Mouse (Mus musculus) right cerebral cortex, postnatal 10 days (tissue): ENCODE results near the gene Zic5.
"Not testable (repeated sequence)": the region's sequence is repeated elsewhere in the genome, so short reads cannot be mapped to it uniquely, and the experiment has no call there.

Source experiments
- DNase-seq, 2 experiments: peaks; one replicate each; pipeline ENCODE4 v3.0.0; 2021; ENCODE audit warnings: low spot score in 2 of 2

The Zic5 gene

DNA sequence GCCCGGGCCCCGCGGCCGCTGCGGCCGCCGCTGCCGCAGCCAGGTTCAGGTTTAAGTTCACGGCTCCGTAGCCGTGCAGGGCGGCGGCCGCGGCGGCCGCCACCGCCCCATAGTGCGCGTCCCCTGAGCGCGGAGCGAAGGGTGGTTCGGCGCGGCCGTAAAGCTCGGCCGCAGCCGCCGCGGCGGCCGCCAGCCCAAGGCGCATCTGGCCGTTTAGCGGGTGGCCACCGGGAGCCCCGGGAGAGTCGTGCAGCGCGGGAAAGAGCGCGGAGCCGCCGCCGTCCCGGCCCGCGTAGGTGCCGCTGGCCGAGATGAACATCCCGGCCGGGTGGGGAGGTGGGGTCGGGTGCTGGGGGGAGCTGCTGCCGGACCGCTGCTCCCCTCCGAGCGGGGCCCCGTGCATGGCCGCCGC lies 1.1 kb downstream of the Zic5 start:
- no peak for DNase-seq

DNA sequence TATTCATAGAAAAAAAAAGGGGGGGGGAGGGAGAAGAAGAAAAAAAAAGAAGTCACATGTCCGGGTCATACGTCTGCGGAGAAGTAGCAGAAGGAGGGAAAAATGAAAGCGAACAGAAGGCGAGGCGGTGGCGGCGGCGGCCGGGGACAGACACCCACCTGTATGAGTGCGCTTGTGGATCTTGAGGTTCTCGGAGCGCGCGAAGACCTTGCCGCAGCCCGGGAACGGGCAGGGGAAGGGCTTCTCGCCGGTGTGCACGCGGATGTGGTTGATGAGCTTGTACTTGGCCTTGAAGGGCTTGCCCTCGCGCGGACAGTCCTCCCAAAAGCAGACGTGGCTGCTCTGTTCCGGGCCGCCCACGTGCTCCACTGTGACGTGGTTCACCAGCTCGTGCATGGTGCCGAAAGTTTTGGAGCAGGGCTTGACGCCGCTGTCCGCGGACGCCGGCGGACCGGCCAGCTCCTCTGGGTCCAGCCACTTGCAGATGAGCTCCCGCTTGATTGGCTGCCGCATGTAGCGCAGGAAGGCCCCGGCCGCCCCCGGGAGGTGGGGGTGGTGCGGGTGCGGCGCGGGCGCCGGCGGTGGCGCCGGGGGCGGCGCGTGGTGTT lies 1.6 kb downstream of the Zic5 start:
- peak; percentile 53 to 70 for DNase-seq

DNA sequence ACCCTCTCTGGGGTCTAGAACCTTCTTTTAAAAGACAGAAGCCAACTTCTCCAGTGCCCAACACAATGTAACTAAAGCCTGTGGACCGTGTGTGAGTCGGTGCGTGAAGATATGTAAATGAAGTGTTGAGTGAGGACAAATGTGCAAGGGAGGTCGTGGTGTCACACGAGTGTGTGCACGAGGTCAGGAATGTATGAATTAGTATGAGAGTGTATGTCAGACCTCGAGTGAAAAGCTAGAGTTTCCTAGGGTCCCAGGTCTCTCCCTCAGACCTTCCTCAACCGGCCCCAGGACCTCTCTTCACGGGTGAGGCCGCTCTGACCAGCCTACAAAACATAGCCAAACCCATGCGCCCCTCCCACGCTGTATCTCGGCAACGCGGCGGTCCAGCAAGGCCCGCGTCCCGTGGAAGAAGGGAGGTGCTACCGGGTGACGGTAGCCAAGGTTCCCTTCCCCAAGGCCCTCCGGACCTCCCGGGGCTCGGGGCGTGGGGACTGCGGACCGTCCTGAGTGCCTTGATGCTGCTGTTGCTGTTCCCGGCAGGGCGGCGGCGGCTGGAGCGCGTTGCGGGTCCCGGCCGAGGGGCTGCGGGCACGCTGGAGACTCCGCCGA lies 2.3 kb downstream of the Zic5 start:
- no peak for DNase-seq

DNA sequence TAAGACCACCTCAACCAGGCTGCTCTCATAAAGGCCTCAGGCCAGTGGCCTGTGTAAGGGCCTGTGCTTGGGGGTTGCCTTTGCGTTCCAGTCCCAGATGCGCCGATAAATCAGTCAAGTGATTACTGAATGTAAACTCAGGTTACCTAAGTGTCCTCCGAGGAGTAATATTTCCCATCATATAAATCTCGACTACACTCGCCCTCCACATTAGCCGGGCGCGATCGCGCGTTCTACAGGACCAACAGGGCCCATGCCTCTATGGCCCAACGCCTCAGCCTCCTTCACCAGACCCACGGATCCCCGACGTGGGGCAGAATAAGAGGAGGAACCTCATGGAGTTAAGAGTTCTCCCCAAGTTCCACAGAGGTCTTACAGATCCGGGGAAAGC lies 2.8 kb downstream of the Zic5 start:
- DNase-seq, result no peak

DNA sequence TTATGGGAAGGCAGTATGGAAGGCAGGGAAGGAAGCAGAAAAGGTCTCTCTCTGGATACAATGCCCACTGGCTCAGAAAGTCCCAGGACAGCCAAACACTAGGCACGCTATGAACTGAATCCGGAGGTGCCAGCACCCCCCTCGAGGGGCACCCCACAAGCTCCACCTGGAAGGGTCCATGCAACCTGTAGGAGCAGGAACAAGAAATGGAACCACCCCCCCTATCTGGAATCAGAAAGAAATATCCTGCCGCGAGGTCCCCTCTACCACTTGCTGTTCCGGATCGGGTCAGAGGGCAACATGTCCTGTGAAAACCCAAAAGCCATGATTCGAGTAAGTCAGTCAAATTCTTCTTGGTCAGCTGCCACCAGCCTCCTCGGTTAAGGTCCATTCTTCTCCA lies 3.5 kb downstream of the Zic5 start:
- no peak for DNase-seq

DNA sequence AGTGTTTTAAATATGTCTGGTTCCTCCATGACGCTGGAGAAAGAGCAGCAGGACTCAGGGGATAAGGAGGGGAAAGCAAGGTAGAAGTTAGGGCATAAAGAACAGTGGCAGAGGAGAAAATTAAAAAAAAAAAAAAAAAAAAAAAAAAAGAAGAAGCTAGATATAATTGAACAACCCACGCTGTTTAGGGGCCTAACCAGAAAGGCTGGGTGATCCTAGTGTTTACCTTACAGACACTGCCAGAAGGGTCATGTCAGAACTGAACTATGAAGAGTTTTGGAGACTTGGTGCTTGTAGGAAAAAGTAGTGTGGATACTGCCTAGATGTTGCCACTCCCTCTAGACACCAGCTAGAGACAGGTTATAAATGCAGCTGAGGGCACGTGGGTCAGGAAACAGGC lies 4.0 kb downstream of the Zic5 start:
- DNase-seq, result no peak

DNA sequence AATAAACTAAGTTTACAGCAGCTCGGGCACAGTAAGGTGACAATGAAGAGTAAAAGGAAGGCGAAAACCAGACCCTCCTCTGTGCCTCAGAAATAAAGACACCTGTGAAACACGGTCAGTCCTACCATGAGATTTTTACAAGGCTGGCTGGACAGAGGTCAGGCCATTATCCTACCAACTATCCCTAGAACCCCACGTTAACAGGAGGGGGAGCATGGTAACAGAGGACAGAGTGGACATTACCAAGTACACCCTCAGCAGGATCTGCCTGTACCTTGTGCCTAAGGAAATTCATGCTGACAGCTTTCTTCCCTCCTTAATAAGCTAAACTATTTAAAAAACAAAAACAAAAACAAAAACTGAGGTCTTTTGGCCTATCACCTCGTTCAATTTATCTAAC lies 5.3 kb downstream of the Zic5 start:
- no peak for DNase-seq

DNA sequence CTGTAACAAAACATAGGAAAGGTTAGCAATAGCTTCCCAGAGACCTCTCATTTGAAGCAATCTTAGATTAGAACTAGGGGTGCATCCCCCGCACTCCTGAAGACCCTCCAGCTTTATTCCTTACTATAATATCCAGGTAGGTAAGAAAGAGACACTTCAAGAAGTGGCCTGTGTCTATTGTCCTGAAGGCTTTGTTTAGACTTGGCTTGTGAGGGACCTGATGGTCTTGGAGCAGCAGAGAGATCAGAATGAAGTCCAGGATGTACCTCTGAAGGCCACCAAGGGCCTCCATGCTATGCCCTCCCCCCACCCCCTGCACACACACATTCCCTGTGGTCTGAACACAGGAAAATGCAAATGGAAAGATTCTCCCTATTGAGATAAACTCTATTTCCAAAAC lies 5.7 kb downstream of the Zic5 start:
- no peak for DNase-seq

DNA sequence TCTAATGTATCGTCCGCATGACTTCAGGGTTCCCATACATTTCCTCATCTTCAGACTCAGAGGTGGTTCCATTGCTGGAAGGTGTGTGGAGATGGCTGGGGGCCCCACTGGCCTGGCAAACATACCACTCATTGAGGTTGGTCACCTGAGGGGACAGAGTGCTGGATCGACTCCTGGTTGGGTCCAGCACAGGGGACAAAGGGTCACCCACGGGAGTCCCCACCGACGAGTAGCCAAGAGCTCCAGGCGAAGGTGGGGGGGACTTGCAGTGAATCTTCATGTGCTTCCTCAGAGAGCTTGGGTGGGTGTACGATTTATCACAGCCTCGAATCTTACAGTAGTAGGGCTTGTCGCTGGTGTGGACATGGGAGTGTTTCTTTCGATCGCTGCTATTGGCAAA lies 6.1 kb downstream of the Zic5 start:
- DNase-seq, result not testable (repeated sequence)

DNA sequence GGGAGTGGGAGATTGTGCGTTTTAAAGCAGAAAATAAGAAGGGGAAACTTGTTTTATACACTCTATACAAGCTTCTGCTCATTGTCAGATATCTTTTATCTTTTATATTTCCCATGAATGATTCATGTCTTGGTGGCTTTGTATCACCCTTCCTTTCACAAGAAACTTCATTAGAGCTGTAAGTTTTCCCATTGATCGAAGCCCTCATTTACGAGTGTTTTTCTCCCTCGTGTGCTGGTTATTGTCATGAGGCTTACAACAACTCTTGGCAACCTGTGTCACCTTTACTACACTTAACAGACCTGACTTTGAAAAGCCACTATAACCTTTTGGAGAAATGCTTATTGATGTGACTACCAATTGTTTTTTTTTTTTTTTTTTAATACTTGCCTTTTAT lies 9.9 kb downstream of the Zic5 start:
- DNase-seq, result no peak

DNA sequence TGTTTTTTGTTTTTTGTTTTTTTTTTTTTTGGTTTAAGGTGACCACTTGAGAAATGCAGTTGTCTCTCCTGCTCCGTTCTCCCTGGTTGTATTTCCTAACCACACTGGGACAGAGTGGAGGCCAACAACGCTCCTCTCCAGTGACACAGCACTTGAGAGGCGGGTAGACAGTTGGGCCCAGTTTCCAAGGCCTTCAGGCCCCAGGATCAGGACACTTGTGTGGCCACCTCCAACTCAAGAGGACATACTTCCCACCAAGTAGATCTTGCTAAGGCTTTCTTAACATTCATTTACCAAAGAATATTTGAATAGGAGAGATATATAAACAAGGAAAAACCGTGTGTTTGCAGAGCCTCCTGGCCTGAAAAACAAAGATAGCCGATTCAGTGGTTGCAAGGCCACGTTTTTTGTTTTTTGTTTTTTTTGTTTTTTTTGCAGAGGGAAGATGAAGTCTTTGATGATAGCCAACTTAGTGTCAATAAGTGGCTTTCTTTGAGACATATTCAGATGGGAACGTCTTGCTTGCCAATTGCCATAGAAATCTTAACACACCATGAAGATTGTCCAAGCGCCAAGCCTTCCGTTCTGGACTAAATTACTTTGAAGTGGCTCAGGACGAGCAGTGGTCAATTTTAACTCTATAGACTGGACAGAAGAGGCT lies 10.4 kb downstream of the Zic5 start:
- DNase-seq, result no peak

DNA sequence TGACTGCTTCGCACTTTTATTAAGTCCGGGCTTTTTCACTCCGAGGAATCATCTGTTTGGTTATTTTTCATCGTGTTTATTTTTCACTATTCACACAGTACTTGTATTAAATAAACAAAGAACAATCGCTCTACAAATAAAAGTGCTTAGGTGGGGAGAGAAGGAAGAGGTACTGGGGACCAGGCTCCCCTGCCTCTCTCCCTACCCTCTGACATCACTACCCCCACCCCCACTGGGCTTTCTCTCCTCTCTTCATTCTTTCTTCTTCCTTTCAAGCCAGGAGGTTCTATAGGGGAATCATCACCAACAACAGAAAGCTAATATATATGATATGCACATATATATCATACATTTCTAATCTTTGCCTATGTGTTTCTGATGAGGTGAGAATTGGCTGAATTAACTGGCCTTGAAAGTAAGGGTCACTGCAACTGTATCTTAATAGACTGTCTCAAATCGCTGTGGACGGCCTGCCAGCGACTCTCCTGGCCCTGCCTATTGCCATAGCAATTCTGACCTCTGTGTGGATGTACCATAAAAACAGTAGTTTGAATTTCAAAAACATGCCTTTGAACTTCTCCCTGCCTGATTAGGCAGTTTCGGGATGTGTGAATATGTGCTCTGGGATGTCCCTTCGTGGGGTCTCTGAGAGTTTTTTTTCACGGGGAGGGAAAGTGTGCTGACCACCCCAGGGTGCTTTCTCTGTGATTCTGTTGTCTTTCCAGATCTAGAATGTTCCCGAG lies 11.3 kb downstream of the Zic5 start:
- DNase-seq, result no peak

DNA sequence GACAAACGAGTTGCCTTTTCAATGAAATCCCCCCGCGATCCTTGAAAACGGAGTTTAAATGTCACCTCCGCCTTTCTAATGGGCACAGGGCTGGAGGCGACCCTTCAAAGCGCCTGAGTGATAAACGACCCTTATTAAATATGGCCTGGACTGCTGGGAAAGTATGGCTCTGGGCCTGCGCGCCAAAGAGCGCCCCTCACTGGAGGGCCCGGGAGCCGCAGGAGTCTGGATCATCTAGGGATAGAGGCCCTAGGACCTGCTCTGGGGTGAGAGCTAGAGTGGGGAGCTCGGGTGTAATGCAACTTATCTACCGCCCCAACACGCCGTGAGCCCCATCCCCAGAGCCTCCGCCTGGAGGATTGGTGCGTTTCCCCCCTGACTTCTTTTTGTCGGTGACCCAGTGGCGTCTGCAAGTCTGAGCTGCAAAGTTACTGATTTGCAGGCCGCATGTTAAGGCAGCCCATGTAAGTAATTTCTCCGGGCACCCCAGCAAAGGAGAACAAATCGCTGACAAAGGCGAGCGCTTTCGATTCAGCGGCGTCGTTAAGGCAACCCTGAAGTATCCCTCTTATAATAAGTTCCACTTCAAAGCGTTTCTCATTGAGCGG lies 12.0 kb downstream of the Zic5 start:
- peak; percentile 71 to 74 for DNase-seq

DNA sequence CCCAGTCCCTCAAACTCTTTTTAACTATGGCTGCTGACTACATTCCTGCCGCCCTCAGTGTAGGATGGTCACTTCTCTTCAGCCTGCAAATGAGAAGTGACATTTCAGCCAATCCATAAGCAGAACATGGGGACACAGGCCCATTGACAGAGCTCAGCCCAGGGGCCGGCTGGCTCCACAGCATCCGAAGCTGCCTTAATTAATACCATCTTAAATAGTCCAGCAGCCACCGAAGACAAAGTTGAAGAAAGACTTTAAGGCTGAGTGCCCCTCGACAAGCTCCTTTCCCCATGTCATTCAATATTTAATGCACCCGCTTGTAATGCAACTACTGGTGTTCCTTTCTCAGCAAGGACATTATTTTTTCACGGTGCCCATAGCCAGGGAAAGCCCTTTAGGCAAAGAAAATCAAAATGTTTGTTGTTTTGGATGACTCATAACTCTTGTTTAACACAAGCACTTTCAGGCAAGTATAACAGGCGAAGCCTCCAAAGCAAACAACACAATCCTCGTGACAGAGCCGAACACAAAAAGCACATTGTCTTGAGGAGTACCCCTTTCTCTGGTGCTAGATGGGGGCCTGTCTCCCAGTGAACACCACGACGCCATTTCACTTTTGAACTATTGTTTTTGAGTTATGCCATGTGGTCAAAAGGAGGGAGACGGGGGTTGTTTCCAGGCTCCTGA lies 12.6 kb downstream of the Zic5 start:
- no peak for DNase-seq

DNA sequence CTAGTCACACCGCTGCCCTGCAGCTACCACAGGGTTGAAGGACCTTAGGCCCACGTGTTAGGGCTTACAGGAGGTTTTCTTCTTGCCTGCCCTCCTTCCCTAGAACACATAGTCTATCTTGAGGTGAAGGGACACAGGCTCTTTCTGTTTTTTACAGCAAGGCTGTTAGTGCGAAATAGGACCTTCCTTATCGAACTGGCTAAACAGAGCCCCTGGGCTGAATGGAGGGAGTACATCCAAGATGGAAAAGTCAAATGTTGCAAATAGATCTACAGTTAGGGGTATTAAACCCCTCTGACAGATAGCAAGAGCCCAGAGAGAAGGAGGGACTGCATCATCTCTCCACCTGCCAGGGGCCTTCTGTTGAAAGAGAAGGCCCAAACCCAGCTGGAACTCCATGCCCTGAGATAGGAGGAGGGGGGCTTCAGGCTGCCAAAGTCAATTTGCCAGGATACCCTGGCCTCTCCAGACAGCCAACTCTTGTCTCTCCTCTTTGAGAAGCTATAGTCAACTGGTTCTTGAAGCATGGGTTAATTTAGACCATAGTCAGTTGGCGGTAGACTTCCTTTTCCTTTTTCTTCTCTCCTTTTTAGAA lies 13.8 kb downstream of the Zic5 start:
- no peak for DNase-seq

DNA sequence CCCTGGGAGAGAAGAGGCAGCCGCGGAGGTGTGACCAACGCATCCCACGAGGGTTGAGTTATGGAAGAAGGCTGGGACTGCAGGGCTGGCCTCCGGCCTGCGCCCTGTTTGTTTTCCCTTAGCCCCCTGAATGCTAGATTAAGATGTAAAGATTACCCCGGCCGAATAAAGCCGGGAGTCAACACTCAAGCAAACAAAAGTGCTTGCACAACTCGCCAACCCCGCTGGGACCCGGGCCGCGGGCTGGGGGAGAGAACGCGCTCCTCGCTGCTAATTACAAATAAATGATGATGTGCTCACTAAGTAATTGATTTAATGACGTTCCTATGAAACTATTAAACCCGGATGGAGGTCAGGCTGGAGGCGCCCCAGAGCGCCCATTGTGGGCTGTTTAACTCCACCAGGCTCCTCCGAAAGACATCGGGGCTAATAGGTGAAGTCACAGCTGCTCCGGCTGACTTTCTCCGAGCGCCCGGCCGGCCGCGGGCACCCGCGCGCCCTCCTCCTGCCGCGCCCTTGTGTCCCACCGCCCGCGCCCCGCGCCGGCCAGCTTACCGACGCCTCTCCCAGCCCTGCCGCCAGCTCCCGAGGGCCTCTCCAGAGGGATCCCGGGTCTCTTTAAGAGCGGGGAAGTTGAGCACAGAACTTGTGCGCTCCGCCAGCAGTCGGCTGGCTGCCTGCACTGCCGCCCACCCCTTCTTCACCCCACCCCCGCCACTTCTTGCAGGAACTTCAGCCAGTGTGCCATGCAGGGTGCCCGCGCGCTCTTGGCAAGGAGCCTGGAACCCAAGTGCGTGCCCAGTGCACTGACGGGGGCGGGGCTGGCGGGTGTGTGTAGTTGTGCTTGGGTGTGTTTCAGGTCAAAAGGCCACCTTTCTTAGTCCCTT lies 14.7 kb downstream of the Zic5 start, which contains the start of gene Gm5089:
Gm5089 (minus strand) TSS at position 620 of the 887 bp plus-strand sequence.
- peak; percentile 75 to 82 for DNase-seq

DNA sequence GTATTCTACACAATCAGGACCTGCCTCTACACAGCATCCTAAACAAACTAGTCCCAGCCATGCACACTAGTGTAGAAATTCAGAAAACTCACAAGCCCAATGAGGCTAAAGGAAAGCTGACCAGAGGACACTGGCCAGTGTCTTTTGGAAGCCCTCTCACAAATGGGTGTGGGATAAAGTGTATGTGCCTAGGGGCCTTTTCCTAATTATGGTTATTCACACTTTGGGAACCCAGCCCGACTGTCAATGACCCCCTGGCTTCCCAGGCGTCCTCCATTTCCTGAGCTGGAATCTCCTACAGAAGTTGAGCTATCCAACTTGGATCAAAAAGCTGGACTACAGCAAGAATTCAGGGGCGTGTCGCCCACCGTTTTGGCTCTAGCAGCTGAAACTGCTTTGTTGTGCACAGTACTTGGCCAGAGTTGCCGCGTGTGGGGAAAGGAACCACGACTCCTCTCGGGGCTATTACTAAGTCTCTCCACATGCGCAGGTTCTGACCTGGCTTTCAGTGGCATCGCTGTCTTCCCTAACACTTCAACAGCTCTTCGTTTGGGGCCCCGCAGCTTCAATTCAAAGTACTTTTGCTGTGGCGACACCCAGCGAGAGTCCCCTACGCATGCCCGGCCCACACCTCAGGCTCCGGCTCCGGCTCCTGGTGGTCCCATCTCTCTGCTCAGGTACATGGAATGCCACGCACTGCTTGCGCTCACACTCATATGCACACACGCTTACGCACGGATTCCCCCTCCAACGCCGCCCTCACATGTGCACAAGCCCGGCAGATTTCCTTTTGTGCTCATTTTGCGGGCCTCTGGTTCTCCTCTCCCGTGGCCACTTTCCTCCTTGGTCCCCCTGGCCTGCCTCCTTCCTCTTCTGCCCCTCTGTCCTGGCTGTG lies 15.6 kb downstream of the Zic5 start:
- peak; percentile 47 to 49 for DNase-seq

DNA sequence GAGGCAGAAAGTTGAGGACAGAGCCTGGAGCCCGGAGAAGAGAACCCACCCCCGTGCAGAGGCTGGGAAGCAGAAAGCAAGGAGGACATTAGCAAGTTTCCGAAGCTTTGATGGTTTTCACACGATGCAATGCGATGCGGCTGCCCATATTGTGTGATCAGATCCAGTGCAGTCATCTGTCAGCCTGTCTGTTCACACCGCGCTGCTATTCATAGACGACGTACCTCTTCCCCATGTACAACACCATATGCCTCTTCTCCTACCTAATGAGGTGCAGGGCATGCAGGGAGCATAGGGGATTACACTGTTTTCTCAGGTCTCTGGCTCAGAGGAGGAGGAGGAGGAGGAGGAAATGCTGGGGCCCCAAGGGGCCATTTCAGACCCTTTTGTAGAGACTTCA lies 28.6 kb downstream of the Zic5 start:
- peak in 1 of 2 experiments; percentile 33 for DNase-seq

DNA sequence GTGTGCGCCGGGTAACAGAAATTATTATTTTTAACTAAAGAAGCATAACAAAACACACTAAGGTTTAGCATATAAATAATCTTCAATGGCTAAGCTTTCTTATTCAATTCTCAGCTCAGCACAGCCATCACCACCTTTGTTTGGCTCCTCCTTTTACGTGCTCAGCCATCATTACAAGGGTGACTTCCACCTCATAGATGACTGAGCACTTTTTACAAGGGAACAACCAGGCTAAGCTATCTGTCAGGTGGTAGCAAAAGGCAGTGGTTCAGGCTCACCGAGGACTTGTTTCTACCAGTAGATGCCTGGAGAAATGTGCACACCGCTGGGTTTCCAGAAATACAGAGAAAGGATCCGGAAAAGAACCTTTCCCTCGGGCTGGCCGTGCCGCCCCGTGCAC lies 31.4 kb downstream of the Zic5 start:
- no peak for DNase-seq
